Mouse (Mus musculus): ENCODE measurements around the gene Chd4.

Gene Chd4

GRCm38 (mm10) chr6:125139747-125140146 is 44.0 kb downstream of the Chd4 start:
- DNase-seq (ENCODE audit: low read depth, low spot score): no peak

- no peak for DNase-seq (ENCODE audit: low read depth, low spot score)
These were observed 46.7 kb downstream of the Chd4 start for GRCm38 (mm10) chr6:125142436-125142835.

DNA sequence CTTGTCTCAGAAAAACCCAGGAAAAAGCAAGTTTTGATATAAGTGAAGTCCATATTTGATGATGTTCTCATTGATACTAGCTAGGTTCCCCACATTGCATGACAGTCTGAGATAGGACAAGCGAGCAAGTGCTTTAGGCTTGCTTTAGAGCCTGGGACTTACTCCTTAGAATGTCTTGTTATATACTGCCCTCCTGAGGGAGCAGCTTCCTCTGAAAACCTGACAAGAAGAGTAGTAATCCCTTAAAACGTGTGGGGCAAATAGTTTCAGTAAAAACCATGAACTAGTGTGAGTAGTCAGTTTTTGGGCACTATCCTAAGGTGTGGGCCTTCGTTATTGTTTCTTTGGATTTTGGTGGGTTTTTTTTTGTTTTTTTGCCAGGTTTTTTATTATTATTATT is 47.3 kb downstream of the Chd4 start:
- DNase-seq (ENCODE audit: low read depth, low spot score): no peak

GRCm38 (mm10) chr6:125143904-125144303 is 48.1 kb downstream of the Chd4 start:
- DNase-seq (ENCODE audit: low read depth, low spot score): no peak

- peak; percentile 90 for DNase-seq (ENCODE audit: low read depth, low spot score)
These were observed 49.2 kb downstream of the Chd4 start, which contains the start of gene Iffo1 for GRCm38 (mm10) chr6:125145001-125145400. Gene Iffo1 (plus strand): TSS chr6:125145241.

DNA sequence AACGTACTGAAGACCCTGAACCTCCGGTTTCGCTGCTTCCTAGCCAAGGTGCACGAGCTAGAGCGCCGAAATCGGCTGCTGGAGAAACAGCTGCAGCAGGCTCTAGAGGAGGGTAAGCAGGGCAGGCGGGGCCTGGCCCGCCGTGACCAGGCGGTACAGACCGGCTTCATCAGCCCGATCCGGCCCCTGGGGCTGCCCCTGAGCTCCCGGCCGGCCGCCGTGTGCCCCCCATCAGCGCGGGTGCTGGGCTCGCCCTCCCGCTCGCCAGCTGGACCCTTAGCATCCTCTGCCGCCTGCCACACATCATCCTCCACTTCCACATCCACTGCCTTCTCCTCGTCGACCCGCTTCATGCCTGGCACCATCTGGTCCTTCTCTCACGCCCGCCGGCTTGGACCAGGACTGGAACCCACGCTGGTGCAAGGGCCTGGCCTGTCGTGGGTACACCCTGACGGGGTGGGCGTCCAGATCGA is 49.7 kb downstream of the Chd4 start:
- no peak for DNase-seq (ENCODE audit: low read depth, low spot score)

DNA sequence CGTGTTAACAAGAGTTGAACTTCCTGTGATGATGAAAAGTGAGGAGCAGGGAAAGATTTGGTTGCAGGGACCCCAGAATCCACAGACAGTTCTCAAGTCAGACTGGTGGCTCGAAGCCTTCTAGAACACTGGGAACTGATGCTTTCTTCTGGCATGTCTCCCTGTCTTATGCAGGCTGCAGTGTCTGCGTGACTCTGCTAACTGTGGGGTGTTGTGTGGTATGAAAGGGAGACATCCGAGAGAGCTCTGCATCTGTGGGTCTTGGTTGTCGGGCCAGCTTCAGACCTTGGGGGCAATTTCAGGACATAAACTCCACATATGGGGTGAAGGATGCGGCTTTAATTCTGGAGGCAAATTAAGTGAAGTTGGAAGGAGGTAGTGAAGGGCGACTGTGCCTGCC is 50.4 kb downstream of the Chd4 start:
- DNase-seq (ENCODE audit: low read depth, low spot score): no peak

DNA sequence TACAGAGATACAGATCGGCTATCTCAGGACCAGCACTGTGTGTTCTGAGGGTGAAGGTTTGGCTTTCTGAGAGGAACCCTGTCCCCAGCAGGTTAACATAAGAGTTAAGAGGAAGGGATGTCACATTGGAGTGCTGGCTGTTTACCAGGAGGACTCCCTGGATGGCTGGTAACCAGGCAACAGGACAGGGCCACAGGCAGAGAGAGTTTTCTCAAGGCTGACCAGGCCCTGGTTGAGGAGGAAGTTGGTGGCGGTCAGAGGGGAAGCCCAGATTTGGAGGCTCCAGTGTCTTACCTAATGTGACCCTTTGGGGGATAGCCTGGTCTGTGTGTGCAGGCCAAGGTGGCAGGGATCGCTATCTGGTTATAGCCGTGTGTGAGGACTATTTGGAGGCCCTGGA is 51.0 kb downstream of the Chd4 start:
- no peak for DNase-seq (ENCODE audit: low read depth, low spot score)

DNA sequence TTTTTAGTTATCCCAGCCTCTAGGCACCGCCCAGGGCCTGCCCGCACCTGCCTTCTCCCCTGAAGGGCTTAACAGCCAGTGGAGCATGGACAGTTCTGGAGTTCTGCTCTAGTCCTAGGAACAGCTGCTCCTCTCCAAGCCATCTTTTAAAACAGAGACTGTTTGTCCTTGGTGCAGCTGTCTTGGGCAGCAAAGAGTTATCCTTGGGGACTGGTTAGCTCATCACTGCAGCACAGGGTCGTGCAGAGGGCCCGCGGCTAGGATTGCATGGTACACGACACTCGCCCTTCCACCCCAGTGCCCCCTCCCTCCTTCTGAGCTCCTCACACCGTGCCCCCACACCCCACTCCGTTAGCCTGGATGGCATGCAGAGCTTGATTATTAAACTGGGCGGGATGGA is 51.5 kb downstream of the Chd4 start:
- no peak for DNase-seq (ENCODE audit: low read depth, low spot score)

- DNase-seq (ENCODE audit: low read depth, low spot score): no peak
These were observed 52.6 kb downstream of the Chd4 start for GRCm38 (mm10) chr6:125148251-125148925.

- no peak for DNase-seq (ENCODE audit: low read depth, low spot score)
These were observed 53.3 kb downstream of the Chd4 start for GRCm38 (mm10) chr6:125148926-125149568.

GRCm38 (mm10) chr6:125149569-125149950 is 53.8 kb downstream of the Chd4 start:
- DNase-seq (ENCODE audit: low read depth, low spot score): no peak

GRCm38 (mm10) chr6:125152212-125153017 is 56.6 kb downstream of the Chd4 start:
- no peak for DNase-seq (ENCODE audit: low read depth, low spot score)

DNA sequence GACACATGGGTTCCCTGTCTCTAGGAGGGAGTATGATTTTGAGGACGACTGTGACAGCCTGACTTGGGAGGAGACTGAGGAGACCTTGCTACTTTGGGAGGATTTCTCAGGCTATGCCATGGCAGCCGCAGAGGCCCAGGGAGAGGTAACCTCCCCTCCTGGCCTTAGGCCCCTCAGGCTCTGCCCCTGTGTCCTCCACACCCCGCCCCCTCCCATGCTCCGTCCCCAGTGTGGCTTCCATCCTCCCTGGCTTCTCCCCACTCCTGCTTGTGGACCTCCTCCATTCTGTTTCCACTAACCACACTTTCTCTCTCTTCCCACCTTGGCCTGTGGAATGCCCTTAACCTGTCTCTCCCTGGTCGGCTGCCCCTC is 57.2 kb downstream of the Chd4 start:
- no peak for DNase-seq (ENCODE audit: low read depth, low spot score)

DNA sequence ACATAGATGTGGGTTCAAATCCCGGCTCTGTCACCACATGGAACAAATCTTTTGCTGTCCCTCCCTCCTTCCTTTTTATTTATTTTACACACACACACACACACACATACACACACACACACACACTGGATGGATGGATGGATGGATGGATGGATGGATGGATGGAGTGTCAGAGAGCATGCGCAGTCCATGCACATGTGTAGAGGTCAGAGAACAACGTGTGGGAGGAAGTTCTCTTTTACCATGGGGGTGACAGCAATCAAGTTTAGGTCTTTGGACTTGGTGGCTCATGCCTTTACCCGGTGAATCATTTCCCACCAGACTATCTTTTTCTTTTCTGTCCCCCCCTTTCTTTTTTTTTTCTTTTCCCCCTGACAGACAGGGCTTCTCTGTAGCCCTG is 57.9 kb downstream of the Chd4 start:
- DNase-seq (ENCODE audit: low read depth, low spot score): no peak

DNA sequence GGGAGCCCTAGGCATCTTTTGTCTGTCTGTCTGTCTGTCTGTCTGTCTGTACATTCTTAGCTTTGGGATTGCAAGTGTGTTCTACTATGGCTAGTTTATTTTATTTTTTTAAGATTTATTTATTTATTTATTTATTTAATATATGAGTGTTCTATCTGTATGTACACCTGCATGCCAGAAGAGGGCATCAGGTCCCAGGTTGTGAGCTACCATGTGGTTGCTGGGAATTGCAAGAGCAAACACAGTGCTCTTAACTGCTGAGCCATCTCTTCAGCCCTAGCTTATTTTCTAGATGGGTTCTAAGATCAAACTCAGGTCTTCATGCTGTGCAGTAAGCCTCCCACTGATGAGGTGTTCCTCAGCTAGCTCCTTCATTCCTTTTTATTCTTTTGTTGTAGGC is 58.8 kb downstream of the Chd4 start:
- DNase-seq (ENCODE audit: low read depth, low spot score): peak; percentile 50

DNA sequence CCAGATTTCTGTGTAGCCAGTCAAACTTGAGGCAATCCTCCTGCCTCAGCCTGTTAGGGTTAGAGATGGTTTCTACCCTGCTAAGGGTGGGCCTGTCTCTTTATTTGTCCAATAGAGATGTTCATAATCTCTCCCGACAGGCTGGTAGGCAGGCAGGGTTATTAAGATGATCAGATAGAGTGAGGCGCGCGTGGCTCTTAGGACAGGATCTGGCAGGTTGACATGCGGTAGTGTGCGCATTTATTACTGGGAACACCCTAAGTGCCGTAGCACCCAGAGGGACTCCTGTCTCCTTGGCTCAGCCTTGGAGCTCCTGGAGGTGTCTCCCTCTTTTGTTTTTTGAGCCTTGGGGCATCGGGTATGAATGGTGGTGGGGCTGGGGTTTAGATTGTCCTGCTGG is 59.5 kb downstream of the Chd4 start:
- DNase-seq (ENCODE audit: low read depth, low spot score): no peak

GRCm38 (mm10) chr6:125156491-125156890 is 60.7 kb downstream of the Chd4 start:
- DNase-seq (ENCODE audit: low read depth, low spot score): no peak

DNA sequence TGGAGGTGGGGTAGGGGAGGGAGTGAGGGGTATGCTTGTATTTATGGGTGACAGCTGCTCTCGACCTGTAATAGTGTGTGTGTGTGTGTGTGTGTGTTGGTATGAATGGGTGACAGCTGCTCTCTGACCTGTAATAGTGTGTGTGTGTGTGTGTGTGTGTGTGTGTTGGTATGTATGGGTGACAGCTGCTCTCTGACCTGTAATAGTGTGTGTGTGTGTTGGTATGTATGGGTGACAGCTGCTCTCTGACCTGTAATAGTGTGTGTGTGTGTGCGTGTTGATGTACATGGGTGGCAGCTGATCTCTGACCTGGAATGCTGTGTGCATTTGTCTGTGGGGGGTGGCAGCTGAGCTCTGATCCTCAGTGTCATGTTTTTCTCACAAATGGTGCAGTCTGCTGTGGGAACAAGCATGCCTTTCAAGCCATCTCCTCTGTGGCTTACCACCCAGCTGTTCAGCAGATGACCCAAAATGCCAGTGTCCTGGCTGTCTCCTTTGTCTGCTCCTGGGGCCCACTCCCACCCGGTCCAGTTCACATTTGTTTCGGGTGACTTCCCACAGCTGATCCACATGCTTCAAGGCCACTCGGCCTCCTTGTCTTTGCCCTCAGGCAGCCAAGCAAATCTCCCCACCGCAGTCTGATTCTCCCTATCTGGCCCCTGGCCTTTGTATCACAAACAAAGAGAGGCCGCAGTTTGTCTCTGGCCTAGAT is 61.3 kb downstream of the Chd4 start:
- no peak for DNase-seq (ENCODE audit: low read depth, low spot score)

DNA sequence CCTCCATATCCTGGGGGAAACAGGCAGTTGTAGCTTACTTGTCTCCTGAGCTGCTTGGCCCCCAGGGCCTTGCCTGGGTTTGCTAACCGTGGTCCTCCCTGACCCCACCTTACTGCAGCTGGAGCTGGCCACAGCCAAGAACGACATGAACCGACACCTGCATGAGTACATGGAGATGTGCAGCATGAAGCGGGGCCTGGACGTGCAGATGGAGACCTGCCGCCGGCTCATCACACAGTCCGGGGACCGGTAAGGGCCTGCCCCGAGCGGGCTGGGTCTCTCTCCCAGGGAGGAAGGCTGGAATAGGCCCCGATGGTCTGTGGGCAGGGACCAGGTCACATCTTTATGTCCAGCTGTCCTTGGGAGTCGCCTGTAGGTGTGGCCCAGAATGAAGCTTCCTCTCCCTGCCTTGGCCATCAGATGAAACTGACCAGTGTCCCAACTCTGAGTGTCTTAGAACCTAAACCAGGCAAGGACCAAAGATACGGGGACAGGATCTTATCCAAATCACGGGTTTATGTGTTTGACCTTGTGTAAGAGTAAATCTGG is 63.2 kb downstream of the Chd4 start:
- no peak for DNase-seq (ENCODE audit: low read depth, low spot score)

DNA sequence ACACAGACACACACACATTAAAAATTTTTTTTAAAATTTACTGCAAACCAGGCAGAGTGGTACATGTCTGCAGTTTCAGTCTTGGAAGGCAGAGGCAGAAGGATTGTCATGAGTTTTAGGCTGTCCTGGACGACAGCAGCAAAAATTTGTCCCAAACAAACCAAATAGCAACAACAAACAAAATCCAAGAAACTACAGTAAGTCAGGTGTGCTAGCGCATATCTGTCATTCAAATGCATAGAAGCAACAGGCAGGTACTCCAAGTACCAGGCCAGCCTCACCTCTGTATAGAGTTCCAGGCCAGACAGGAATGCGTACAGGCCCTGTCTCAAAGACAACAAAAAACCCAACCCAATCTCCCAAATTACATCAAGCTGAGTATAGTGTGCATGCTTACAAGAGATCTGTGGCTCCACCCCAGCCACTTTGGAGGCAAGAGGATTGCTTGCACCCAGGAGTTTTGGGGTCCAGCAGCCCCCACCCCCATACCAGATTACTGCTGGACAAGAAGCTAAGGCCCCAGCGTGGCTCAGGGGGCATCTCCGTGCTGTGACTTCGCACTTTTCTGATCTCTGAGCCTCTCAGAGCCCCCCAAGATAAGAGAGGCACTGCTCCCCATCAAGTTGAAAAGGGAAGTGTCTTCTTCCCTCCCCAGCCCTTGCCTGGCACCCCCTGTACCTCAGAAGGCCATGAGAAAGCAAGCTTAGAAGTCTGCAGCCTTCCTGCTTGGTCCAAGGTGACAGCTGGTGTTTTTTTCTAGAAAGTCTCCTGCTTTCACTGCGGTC is 64.2 kb downstream of the Chd4 start:
- no peak for DNase-seq (ENCODE audit: low read depth, low spot score)
